Mouse (Mus musculus) yolk sac, embryonic 10.5 days (tissue): Measurements from ENCODE around the gene Abraxas2.

Experiments
- DNase-seq: peaks from one replicate; pipeline ENCODE4 v3.0.0-alpha.2; 2017; ENCODE audit warnings: low spot score

Gene Abraxas2

DNA sequence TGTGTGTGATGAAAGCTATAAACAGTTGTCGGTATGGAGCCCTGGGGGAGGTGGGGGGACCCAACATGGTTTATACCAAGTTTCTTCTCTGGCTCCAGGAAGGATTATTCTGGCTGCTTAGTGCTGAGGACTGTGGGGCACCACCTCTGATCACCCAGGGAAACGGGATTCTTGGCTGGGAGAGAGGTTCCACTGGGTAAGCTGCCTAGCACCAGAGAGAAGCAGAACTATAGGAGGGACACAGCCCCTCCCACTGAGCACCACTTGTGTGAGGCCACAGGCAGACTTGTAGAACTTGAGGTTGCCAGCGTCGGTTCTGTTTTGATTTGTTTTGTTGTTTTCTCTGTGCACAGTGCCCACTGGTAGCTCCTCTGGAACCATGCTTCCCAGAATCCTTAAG lies 5.1 kb upstream of the Abraxas2 start:
- no peak for DNase-seq

- no peak for DNase-seq
These were observed 2.9 kb upstream of the Abraxas2 start for GRCm38 (mm10) chr7:132856083-132856482.

GRCm38 (mm10) chr7:132858043-132858608 lies 899 bp upstream of the Abraxas2 start:
- DNase-seq: no peak

- DNase-seq: no peak
These were observed 7.3 kb downstream of the Abraxas2 start for GRCm38 (mm10) chr7:132866316-132866715.

DNA sequence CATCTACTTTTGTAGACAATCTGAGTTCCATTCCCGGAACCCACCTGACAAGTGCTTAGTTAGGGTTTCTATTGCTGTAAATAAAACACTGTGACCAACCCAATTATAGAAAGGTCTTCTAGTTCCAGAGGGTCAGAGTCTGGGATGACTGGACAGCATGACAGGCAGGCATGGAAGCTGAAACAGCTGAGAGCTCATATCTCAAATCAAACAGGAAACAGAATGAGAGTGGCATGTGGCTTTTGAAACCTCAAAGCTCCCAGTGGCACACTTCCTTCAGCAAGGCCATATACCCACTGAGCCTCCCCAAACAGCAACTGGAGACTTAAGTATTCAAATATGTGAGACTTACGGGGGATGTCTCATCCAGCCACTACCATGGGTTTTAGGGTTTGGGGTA lies 14.0 kb downstream of the Abraxas2 start:
- no peak for DNase-seq

GRCm38 (mm10) chr7:132875391-132876086 lies 16.5 kb downstream of the Abraxas2 start:
- peak; percentile 49 for DNase-seq

- DNase-seq: no peak
These were observed 21.3 kb downstream of the Abraxas2 start for GRCm38 (mm10) chr7:132880276-132880675.

DNA sequence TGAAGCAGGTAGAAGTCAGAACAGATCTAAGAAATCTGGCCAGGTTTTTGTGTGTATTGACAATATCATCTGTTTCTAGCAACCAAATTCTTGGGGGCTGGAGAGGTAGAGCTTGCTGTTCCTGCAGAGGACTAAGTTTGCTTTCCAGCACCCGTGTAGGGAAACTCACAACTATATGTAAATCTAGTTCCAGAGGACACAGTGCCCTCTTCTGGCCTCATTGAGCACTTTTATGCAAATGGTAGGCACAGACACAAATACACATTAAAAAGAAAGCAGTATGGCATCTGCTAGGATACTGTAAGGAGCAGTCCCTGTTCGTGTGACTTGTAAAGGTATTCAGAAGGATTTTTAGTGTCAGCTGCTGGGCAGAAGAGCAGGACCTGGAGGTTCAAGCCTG lies 23.3 kb downstream of the Abraxas2 start:
- DNase-seq: no peak

GRCm38 (mm10) chr7:132884031-132884430 lies 25.0 kb downstream of the Abraxas2 start:
- DNase-seq: no peak

DNA sequence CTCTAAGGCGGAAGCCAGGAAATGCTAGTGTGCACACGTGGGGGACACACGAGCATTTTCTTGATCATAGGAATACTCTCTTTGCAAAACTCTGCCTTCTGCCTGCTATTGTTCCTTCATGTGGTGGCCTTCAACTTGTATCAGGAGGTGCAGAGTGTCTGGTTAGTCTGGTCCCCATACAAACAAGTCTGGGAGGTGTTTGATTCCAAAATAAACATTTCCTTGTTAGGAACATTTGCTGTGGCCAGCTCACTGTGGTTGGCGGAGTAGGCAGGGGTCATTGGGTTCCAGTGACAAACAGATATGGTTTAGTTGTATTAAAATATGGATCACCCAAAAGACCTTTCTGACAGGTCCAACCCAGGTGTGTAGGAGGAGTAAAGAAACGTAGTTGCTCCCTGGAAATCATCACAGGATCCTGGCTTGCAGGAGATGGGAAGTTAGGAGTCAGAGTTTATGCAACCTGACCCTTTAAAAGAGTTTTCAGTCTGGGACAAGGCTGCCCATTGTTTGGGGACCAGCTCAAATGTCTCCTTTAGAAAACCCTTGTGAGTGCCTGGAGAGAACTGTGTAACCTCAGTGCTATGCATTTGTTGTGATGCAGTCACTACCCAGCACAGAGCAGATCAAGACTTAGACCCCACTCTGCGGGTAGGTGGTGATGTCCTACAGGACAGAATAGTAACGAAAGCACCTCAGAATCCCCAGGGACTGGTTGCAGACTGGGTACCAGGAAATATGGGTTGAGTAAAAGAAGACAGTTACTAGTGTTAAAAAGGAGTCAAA lies 28.2 kb downstream of the Abraxas2 start:
- no peak for DNase-seq

GRCm38 (mm10) chr7:132888052-132888451 lies 29.0 kb downstream of the Abraxas2 start:
- DNase-seq: no peak

DNA sequence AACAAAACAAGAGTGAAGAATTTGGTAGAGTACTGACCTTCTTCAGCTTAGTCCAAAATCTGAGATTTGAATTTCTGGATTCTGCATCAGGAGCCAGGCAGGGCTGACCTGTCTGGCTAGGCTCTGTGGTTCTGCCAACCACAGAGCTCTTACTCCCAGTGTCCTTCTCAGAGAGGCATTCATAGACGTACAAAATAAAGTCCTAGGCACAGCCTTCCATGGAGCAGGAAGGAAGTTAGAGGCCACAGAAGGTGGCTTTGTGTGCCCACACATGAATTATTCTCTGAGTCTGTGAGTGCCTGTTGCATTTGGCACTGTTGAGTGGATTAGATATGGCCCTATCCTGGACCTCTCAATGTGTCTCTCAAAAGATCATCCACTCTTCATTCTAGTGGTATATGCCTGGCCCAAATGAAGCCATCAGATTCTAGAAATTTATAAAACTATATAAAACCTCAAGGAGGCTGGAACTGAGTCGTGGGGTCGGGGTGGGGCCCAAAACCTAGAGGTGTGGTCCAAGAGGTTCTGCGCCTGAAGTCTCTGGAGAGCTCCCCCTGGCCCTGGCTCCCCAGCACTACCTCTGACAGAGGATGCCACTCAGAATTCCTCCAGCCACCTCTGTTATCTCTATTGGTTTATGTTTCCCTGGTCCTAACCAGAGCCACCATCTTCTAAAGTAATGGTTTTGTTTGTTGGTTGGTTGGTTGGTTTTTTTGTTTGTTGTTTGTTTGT lies 29.7 kb downstream of the Abraxas2 start:
- no peak for DNase-seq

DNA sequence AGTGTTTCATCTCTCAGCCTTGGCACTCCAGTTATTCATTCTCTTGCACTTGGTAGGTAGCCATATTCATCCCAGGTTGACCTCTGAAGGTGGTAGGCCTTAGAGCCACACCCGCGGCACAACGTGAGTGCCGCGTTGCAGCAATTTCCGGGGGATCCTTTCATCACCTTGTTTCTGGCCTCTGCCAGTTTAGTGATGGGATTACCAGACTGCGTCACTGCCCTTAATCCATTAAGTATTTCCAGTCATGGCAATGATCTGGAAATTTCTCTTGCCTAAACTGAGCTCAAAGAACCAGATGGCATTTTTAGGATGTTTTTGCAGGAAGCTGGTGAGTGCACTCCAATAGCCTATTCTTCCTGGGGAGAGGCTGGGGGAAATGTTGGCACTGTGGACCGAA lies 30.7 kb downstream of the Abraxas2 start:
- DNase-seq: no peak

- DNase-seq: no peak
These were observed 31.2 kb downstream of the Abraxas2 start for GRCm38 (mm10) chr7:132890201-132890600.

DNA sequence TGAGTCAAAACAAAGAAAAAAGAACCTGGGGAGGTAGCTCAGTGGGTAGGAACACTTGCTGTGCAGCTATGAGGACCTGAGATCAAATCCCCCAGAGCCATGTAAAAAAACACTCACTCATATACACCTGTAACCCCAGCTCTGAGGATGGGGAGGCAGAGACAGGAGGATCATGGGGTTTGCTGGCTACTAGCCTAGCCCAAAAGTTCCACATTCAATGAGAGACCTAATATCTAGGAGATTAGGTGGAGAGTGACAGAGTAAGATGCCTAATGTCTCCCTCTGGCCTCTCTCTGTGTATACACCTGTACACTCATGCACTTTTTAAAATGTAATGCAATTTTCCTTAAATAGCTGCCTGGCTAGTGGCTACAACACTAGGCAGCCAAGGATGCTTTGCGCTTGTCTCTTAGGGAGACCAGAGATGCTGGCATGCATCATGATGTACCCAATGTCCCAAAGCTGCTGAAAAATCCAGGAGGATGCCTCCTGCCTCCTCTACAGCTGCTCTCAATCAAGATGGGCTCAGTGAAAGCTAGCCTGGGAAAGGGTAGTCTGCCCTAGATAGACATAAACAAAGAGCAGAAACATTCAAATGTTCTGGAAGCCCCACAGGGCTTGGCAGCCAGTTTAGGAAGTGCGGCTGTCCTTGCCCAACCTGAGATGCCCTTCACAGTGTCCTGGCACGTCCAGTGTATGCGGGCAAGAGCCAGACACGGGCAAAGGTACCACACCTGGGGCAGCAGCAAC lies 32.7 kb downstream of the Abraxas2 start:
- no peak for DNase-seq

GRCm38 (mm10) chr7:132892311-132892661 lies 33.3 kb downstream of the Abraxas2 start:
- DNase-seq: no peak

- DNase-seq: no peak
These were observed 33.8 kb downstream of the Abraxas2 start for GRCm38 (mm10) chr7:132892806-132893205.

DNA sequence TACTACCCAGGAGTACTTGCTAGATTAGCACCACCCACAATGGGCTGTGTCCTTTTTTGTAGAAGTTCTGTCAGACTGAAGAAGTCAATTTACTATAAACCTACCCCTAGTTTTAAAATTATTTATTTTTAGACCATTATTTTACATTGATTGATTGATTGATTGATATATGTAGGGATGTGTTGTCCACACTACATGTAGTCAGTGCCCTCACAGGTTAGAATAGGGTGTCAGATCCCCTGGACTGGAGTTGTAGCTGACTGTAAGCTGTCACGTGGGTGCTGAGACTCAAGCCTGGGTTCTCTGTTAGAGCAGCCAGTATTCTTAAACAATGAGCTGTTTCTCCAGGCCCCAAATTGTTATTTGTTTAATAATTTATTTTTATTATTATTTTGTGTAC lies 34.3 kb downstream of the Abraxas2 start:
- DNase-seq: no peak

DNA sequence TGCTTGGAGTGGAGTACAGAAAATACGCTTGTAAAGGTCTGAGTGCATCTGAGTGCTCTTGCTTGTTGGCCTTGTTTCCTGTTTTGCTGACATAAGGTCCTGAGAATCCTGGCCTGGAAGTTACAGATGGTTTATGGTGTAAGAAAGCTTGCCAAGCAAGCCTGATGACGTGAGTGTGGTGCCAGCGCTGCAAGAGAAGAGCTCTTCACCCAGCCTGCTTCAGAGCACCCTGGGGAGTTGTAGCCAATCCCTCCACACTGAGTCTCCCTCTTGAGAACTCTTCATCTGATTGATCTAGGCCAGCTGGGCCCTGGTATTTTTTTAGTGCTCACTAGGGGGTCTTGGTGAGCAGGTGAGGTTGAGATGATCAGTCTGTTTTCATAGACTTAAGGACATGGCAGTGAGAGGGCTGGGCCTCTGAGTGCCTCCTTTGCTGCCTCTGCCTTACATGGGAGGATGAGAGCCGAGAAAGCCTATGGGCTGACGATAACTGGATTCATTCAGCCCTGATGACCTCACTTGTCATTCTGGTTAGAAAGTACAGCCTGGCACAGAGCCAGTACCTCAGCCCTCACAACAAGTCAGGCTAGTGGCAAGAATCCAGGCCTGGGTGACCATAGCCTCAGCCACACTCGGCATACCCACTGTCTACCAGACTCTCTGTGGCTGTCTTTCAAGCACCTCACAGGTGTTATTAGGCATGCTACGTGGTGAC lies 36.0 kb downstream of the Abraxas2 start:
- no peak for DNase-seq

DNA sequence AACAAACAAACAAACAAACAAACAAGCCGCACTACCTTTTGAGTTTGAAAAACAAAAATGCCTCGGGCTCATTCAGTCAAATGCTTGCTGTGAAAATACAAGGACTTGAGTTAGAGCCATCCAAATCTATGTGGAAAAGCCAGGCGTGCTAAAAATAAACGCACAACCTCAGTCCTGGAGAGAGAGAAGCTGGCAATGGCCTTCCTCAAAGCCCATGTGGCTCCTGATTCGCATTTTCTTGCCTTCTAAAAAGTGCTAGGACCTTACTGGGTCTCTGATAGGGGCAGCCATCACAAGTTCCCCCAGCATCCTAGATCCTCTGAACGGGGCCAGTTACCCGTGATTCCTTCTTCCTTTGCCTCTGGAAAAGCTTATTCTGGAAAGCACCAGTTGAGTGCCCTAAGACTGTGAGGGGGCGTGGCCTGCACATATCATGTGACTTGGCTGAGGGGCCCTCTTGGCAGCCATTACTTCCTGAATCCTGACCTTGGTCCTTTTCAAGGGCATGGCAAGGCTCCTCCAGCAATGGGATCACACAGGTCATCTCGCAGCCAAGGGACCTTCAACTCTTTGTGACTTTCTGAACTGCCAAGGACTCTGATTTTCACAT lies 37.3 kb downstream of the Abraxas2 start:
- DNase-seq: no peak

GRCm38 (mm10) chr7:132897258-132897657 lies 38.2 kb downstream of the Abraxas2 start:
- no peak for DNase-seq
